Mouse (Mus musculus) adrenal gland, postnatal 10 days (tissue): Measurements from ENCODE around the gene Gm48551. TPM values are rescaled to one million over a fixed set of nuclear protein-coding genes. Genes with fewer than 3 reads are reported as not detected.

ENCODE experiments used
- DNase-seq: peaks from one replicate; pipeline ENCODE4 v3.0.0; 2021; ENCODE audit warnings: mixed read lengths
- long read RNA-seq, 2 experiments: library from polyadenylated mRNA; stranded (forward); transcript quantifications; one replicate each; pipeline ENCODE4 v2.0.0; 2021
- total RNA-seq, 2 experiments: library from RNA; stranded (reverse); gene quantifications; 2 replicates each; pipeline ENCODE4 v1.2.3; 2021

Gm48551 gene
- total RNA-seq, result 1 to 10 TPM; 1.1 to 1.6 TPM
- long read RNA-seq, experiment 1, partial matches to known transcripts, result 0 of 6 reads
- long read RNA-seq, experiment 1, other reads (novel, unspliced or antisense), result 6 of 6 reads
- long read RNA-seq, experiment 2, partial matches to known transcripts, result 0 of 1 reads
- long read RNA-seq, experiment 2, other reads (novel, unspliced or antisense), result 1 of 1 reads

- DNase-seq, result peak; percentile 99
These were observed at the start of gene Gm48551, which contains the start of gene Dohh for GRCm38 (mm10) chr10:81383802-81384604. Gm48551 (plus strand) TSS chr10:81384466. Dohh (plus strand) TSS chr10:81384428.

GRCm38 (mm10) chr10:81335393-81336340, 48.6 kb upstream of the Gm48551 start:
- no peak for DNase-seq

- DNase-seq, result no peak
These were observed 47.7 kb upstream of the Gm48551 start for GRCm38 (mm10) chr10:81336558-81336957.

- no peak for DNase-seq
These were observed 43.5 kb upstream of the Gm48551 start for GRCm38 (mm10) chr10:81340551-81341332.

- DNase-seq, result peak; percentile 89
These were observed 42.8 kb upstream of the Gm48551 start for GRCm38 (mm10) chr10:81341333-81341949.

- peak; percentile 57 for DNase-seq
These were observed 41.4 kb upstream of the Gm48551 start, which contains the start of gene Gipc3 for GRCm38 (mm10) chr10:81342686-81343505. Gipc3 (minus strand) TSS chr10:81343266.

GRCm38 (mm10) chr10:81344421-81345161, 39.7 kb upstream of the Gm48551 start:
- DNase-seq, result peak; percentile 67

- DNase-seq, result no peak
These were observed 39.1 kb upstream of the Gm48551 start for GRCm38 (mm10) chr10:81345162-81345534.

GRCm38 (mm10) chr10:81346453-81347067, 37.7 kb upstream of the Gm48551 start:
- peak; percentile 90 for DNase-seq

- DNase-seq, result peak; percentile 60
These were observed 35.1 kb upstream of the Gm48551 start for GRCm38 (mm10) chr10:81349146-81349545.

GRCm38 (mm10) chr10:81349961-81350350, 34.3 kb upstream of the Gm48551 start:
- no peak for DNase-seq

- DNase-seq, result peak; percentile 99
These were observed 33.8 kb upstream of the Gm48551 start, which contains the start of gene Hmg20b for GRCm38 (mm10) chr10:81350351-81351063. Hmg20b (minus strand) TSS chr10:81350480.

GRCm38 (mm10) chr10:81351678-81352291, 32.5 kb upstream of the Gm48551 start:
- no peak for DNase-seq

GRCm38 (mm10) chr10:81354738-81355477, 29.4 kb upstream of the Gm48551 start:
- no peak for DNase-seq

- no peak for DNase-seq
These were observed 28.7 kb upstream of the Gm48551 start for GRCm38 (mm10) chr10:81355533-81355932.

GRCm38 (mm10) chr10:81356352-81356990, 27.8 kb upstream of the Gm48551 start:
- DNase-seq, result no peak
